Mouse (Mus musculus): ENCODE measurements around the gene Prkg1. TPM values are rescaled to one million over a fixed set of nuclear protein-coding genes. Genes with fewer than 3 reads are reported as not detected.

Prkg1 gene
- polyA plus RNA-seq, 1 experiment from 2014 or later = 0.76 TPM

DNA sequence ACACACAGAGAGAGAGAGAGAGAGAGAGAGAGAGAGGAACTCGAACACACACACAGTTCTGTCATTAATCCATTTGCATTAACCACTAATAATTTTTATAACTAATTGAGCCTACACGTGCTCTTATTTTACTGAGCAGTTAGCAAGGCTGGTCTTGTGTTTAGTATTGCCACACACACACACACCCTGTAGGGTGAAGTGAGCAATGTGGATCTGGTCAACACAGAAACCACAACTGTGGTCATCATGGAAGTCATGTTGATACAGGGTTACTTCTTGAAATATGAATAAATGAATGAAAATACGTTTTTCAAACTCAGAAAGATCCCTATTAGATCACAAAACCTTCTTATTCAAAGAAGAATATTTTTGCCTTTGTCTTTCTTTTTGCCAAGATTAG is 554.0 kb downstream of the Prkg1 start:
- Histone ChIP-seq H3K4me3 (replicated peaks) (no peak overlapping the region), H3K4me2 (no peak overlapping the region), H3K4me1 (replicated peaks) (no peaks in the 10 kb centered on the region), H3K36me3 (replicated peaks) (no peaks in the 10 kb centered on the region), H3K9ac (no peak overlapping the region), H3K9me3 (replicated peaks) (no peaks in the 10 kb centered on the region; the same call in 1 of the 2 replicates), H3K27me3 (no peaks in the 10 kb centered on the region), H3K27ac (replicated peaks) (no peak overlapping the region)
- WGBS (ENCODE audit: insufficient replicate concordance) = 32% methylated on average over 3 of the region's 3 CpGs
- no peak for ATAC-seq (ENCODE audit: insufficient read depth)

GRCm38 (mm10) chr19:31210449-31210848 is 554.4 kb downstream of the Prkg1 start:
- WGBS (ENCODE audit: insufficient replicate concordance) = 24% methylated on average over 2 of the region's 2 CpGs
- no peaks in the 10 kb centered on the region for H3K27me3 ChIP-seq
- H3K4me2 ChIP-seq = no peak overlapping the region

GRCm38 (mm10) chr19:31199583-31199982 is 565.2 kb downstream of the Prkg1 start:
- no peak overlapping the region for H3K4me2 ChIP-seq
- H3K9ac ChIP-seq = no peak overlapping the region
- no peaks in the 10 kb centered on the region for H3K4me1 ChIP-seq (replicated peaks)
- 9% methylated on average over 5 of the region's 5 CpGs for WGBS (ENCODE audit: insufficient replicate concordance)
- H3K27me3 ChIP-seq = no peaks in the 10 kb centered on the region
- H3K27ac ChIP-seq (replicated peaks) = no peak overlapping the region
- no peak overlapping the region for H3K4me3 ChIP-seq (replicated peaks)
- no peaks in the 10 kb centered on the region for H3K9me3 ChIP-seq (replicated peaks)
- no peak for ATAC-seq (ENCODE audit: insufficient read depth)
- H3K36me3 ChIP-seq (replicated peaks) = no peaks in the 10 kb centered on the region

More at GRCm38 (mm10) chr19:31210449-31210848, 554.4 kb downstream of the Prkg1 start:
- no peaks in the 10 kb centered on the region for H3K4me1 ChIP-seq (replicated peaks)
- no peak for ATAC-seq (ENCODE audit: insufficient read depth)
- H3K36me3 ChIP-seq (replicated peaks) = no peaks in the 10 kb centered on the region
- H3K9ac ChIP-seq = no peak overlapping the region
- H3K9me3 ChIP-seq (replicated peaks) = no peaks in the 10 kb centered on the region; the same call in 1 of the 2 replicates
- no peak overlapping the region for H3K4me3 ChIP-seq (replicated peaks)
- no peak overlapping the region for H3K27ac ChIP-seq (replicated peaks)

GRCm38 (mm10) chr19:31198461-31198860 is 566.4 kb downstream of the Prkg1 start:
- Histone ChIP-seq H3K4me1 (replicated peaks) (no peaks in the 10 kb centered on the region), H3K27me3 (no peaks in the 10 kb centered on the region), H3K9me3 (replicated peaks) (no peaks in the 10 kb centered on the region), H3K4me3 (replicated peaks) (no peak overlapping the region), H3K27ac (replicated peaks) (no peak overlapping the region), H3K9ac (no peak overlapping the region), H3K4me2 (no peak overlapping the region), H3K36me3 (replicated peaks) (no peaks in the 10 kb centered on the region)
- 44% methylated on average over 4 of the region's 4 CpGs for WGBS (ENCODE audit: insufficient replicate concordance)
- ATAC-seq (ENCODE audit: insufficient read depth) = no peak

DNA sequence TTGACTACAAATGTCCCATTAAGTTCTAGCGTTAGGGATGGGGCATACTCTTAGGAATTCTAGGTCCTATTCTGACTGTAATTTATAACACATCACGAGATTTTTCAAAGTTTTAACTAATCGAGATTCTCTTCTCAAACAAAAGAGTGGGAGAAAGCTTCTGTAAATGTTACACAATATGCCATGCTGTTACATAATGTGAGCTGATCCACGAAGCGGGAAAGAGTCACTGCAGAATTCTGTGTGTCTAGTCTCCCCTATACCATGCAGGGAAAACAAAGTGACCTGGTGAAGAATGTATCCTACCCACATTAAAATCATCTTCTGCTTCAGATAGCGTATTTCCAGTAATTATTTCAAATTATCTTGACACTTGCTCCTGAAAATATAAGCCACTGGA is 567.8 kb downstream of the Prkg1 start:
- Histone ChIP-seq H3K36me3 (replicated peaks) (no peaks in the 10 kb centered on the region), H3K4me3 (replicated peaks) (no peak overlapping the region), H3K4me2 (no peak overlapping the region), H3K9ac (no peak overlapping the region), H3K27ac (replicated peaks) (no peak overlapping the region), H3K9me3 (replicated peaks) (no peaks in the 10 kb centered on the region), H3K27me3 (no peaks in the 10 kb centered on the region), H3K4me1 (replicated peaks) (no peaks in the 10 kb centered on the region)
- 62% methylated on average over 6 of the region's 6 CpGs for WGBS (ENCODE audit: insufficient replicate concordance)
- no peak for ATAC-seq (ENCODE audit: insufficient read depth)

DNA sequence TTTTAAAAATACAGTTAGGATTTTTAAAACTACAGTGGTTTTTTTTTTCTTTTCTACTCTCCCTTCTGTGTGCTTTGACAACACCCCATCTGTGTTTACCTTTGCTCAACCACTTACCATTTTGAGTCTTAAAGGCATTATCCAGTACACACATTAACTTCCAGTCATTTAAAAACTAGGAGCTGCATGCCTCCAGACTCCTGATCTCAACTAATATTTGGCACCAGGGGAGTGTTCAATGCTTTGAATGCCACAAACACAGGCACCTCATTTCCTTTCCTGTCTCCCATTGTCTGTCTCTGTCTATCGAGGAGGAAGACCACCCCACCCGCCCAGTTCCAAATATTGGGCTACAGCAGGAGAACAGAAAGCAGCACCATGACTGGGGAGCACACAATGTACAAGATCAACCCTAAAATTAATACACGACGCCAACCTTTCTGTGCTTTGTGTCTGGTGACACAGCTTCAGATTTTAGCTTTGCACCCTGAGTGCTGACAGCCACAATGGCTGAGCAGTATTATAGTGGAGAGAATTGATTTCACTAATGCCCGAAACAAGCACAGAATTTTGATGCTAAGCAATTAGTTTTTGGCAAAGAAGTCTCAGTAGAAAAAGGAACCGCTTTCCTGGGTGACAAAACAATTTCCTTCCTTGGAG is 576.1 kb downstream of the Prkg1 start:
- H3K36me3 ChIP-seq (replicated peaks) = no peaks in the 10 kb centered on the region
- no peaks in the 10 kb centered on the region for H3K9me3 ChIP-seq (replicated peaks)
- no peak overlapping the region for H3K27ac ChIP-seq (replicated peaks)
- no peaks in the 10 kb centered on the region for H3K27me3 ChIP-seq
- no peak overlapping the region for H3K9ac ChIP-seq
- H3K4me2 ChIP-seq = no peak overlapping the region
- whole genome bisulfite sequencing (ENCODE audit: insufficient replicate concordance) = 67% methylated on average over 6 of the region's 6 CpGs
- no peak for ATAC-seq (ENCODE audit: insufficient read depth)
- H3K4me1 ChIP-seq (replicated peaks) = no peaks in the 10 kb centered on the region
- no peak overlapping the region for H3K4me3 ChIP-seq (replicated peaks)

- Histone ChIP-seq H3K36me3 (replicated peaks) (no peaks in the 10 kb centered on the region), H3K9ac (no peak overlapping the region), H3K9me3 (replicated peaks) (no peaks in the 10 kb centered on the region), H3K4me1 (replicated peaks) (no peaks in the 10 kb centered on the region), H3K27ac (replicated peaks) (no peak overlapping the region), H3K27me3 (no peaks in the 10 kb centered on the region), H3K4me2 (no peak overlapping the region), H3K4me3 (replicated peaks) (no peak overlapping the region)
- WGBS (ENCODE audit: insufficient replicate concordance) = 69% methylated on average over 4 of the region's 4 CpGs
- ATAC-seq (ENCODE audit: insufficient read depth) = no peak
These were observed 584.1 kb downstream of the Prkg1 start for GRCm38 (mm10) chr19:31180757-31181156.

DNA sequence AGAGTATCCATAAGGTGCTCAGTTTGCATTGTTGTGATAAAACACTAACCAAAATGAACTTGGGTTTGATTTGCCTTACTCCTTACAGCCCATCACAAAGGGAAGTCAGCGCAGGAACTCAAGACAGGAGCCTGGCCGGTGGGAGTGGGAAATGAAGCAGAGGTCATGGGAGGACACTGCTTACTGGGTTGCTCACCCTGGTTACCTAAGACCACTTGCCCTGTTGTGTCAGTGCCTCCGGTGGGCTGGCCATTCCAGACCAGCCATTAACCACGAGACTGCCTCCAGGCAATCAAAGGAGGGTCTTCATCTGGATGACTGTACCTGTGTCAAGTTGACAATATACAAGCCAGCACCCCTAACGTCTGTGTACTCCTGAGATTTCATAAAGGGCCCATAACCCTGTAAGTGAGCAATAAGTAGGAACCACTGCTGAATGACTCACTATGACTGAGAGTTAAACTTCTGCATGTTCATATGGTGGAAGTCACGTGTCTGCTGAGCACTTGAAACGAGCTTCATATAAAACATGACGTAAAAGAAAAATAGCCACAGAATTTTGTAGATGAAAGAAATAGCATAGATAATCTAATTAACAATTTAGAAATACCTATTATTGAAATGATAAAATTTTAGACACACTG is 587.4 kb downstream of the Prkg1 start:
- Histone ChIP-seq H3K4me3 (replicated peaks) (no peak overlapping the region), H3K27ac (replicated peaks) (no peak overlapping the region), H3K27me3 (no peaks in the 10 kb centered on the region), H3K36me3 (replicated peaks) (no peaks in the 10 kb centered on the region), H3K4me2 (no peak overlapping the region), H3K9me3 (replicated peaks) (no peaks in the 10 kb centered on the region), H3K9ac (no peak overlapping the region), H3K4me1 (replicated peaks) (no peaks in the 10 kb centered on the region)
- ATAC-seq (ENCODE audit: insufficient read depth) = no peak
- WGBS (ENCODE audit: insufficient replicate concordance) = 59% methylated on average over 8 of the region's 8 CpGs

DNA sequence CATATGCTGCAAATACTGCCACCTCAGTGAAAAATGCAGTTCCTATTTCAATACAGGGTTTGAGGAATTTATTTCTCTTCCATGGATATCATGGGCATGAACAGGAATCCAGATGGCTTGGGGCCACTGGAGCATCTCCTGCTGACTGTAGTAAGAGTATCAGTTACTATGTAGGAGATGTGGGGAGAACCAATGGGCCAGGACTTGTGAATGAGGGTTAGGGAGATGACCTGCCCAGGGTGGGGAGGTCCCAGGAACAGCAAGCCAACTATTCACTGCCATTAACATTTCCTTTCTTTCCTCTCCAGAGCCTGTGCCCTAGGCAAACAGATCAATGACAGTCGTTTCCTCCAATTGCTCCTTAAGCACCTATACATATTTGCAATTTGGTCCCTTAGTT is 593.8 kb downstream of the Prkg1 start:
- 43% methylated on average over 1 of the region's 1 CpGs for WGBS (ENCODE audit: insufficient replicate concordance)
- Histone ChIP-seq H3K4me2 (no peak overlapping the region), H3K9me3 (replicated peaks) (no peaks in the 10 kb centered on the region), H3K4me3 (replicated peaks) (no peak overlapping the region), H3K36me3 (replicated peaks) (no peaks in the 10 kb centered on the region), H3K27ac (replicated peaks) (no peak overlapping the region), H3K27me3 (no peaks in the 10 kb centered on the region), H3K9ac (no peak overlapping the region), H3K4me1 (replicated peaks) (no peaks in the 10 kb centered on the region)
- no peak for ATAC-seq (ENCODE audit: insufficient read depth)

GRCm38 (mm10) chr19:31158944-31159460 is 605.8 kb downstream of the Prkg1 start:
- no peak overlapping the region for H3K9ac ChIP-seq
- H3K27me3 ChIP-seq = no peaks in the 10 kb centered on the region
- H3K9me3 ChIP-seq (replicated peaks) = no peaks in the 10 kb centered on the region
- no peaks in the 10 kb centered on the region for H3K36me3 ChIP-seq (replicated peaks)
- H3K4me1 ChIP-seq (replicated peaks) = no peaks in the 10 kb centered on the region
- ATAC-seq (ENCODE audit: insufficient read depth) = no peak
- no peak overlapping the region for H3K27ac ChIP-seq (replicated peaks)
- H3K4me2 ChIP-seq = no peak overlapping the region
- H3K4me3 ChIP-seq (replicated peaks) = no peak overlapping the region
- WGBS (ENCODE audit: insufficient replicate concordance) = 76% methylated on average over 6 of the region's 6 CpGs

DNA sequence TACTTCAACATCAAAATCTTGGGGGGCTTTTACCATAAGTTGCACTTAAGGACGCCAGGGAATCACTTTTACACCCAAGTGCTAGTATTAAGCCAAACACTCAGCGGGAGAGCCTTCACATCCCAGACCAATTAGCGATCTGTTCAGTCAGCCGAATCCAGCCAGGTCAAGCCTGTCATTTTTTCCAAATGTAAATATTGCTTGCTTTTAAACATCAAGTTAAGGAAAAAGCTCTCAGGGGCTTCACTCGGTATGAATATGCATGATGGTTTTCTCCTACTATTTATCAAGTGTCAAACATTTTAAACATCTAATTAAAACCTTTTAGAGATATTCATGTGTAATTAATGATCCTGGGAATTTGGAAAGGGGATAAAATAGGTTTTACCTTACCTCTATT is 611.4 kb downstream of the Prkg1 start:
- no peak overlapping the region for H3K4me2 ChIP-seq
- H3K27me3 ChIP-seq = no peaks in the 10 kb centered on the region
- no peak for ATAC-seq (ENCODE audit: insufficient read depth)

More for the DNA sequence above, 611.4 kb downstream of the Prkg1 start:
- WGBS (ENCODE audit: insufficient replicate concordance) = 55% methylated on average over 5 of the region's 5 CpGs
- Histone ChIP-seq H3K9ac (no peak overlapping the region), H3K9me3 (replicated peaks) (no peaks in the 10 kb centered on the region), H3K4me1 (replicated peaks) (no peaks in the 10 kb centered on the region), H3K36me3 (replicated peaks) (no peaks in the 10 kb centered on the region), H3K4me3 (replicated peaks) (no peak overlapping the region), H3K27ac (replicated peaks) (no peak overlapping the region)

Data from liver, embryonic 15.5 days (tissue).